Mouse (Mus musculus): ENCODE data around the gene H2-M10.2. TPM values are rescaled to one million over a fixed set of nuclear protein-coding genes. Genes with fewer than 3 reads are reported as not detected.
A peak's percentile ranks its signal among the peaks of the same experiment; 100 is the strongest.

Gene H2-M10.2
- polyA plus RNA-seq, 1 experiment from 2014 or later = not detected

GRCm38 (mm10) chr17:36271586-36272256 is 14.6 kb downstream of the H2-M10.2 start, which contains the start of gene Trim39:
Trim39 (minus strand) TSS chr17:36272247.
- Histone ChIP-seq H3K4me2 (replicated peaks; ENCODE audit: low read depth) (peak within 1 kb of the TSS; percentile 80), H3K27ac (replicated peaks) (peak within 1 kb of the TSS; percentile 94), H3K36me3 (ENCODE audit: control insufficient read depth, insufficient read depth, low read length) (no peaks in the 10 kb centered on the region), H3K9me3 (ENCODE audit: control insufficient read depth, low read length) (no peaks in the 10 kb centered on the region), H3K4me1 (replicated peaks; ENCODE audit: control insufficient read depth, insufficient read depth) (no peaks in the 10 kb centered on the region; the same call in 1 of the 2 replicates), H3K9ac (ENCODE audit: low read length) (peak within 1 kb of the TSS; percentile 96), H3K4me3 (ENCODE audit: low read depth, low read length) (peak within 1 kb of the TSS; percentile 98), H3K27me3 (ENCODE audit: control insufficient read depth, insufficient read depth, low read length) (no peaks in the 10 kb centered on the region)
- no peak for TF ChIP-seq EP300 (optimal IDR thresholded peaks at IDR 0.05)
- TF ChIP-seq CTCF (IDR thresholded peaks at IDR 0.05; ENCODE audit: low read depth) = no peak
- peak; percentile 88 for ATAC-seq (ENCODE audit: low FRiP score, low TSS enrichment)
- peak; percentile 84 for DNase-seq (ENCODE audit: low spot score)
- under 1% methylated on average over 43 of the region's 43 CpGs for WGBS

- Histone ChIP-seq H3K36me3 (ENCODE audit: control insufficient read depth, insufficient read depth, low read length) (no peaks in the 10 kb centered on the region), H3K4me1 (replicated peaks; ENCODE audit: control insufficient read depth, insufficient read depth) (no peaks in the 10 kb centered on the region; the same call in 1 of the 2 replicates), H3K27ac (replicated peaks) (peak overlapping the region; percentile 94), H3K9ac (ENCODE audit: low read length) (peak overlapping the region; percentile 96), H3K27me3 (ENCODE audit: control insufficient read depth, insufficient read depth, low read length) (no peaks in the 10 kb centered on the region), H3K9me3 (ENCODE audit: control insufficient read depth, low read length) (no peaks in the 10 kb centered on the region), H3K4me3 (ENCODE audit: low read depth, low read length) (peak overlapping the region; percentile 98), H3K4me2 (replicated peaks; ENCODE audit: low read depth) (peak overlapping the region; percentile 80)
- TF ChIP-seq CTCF (IDR thresholded peaks at IDR 0.05; ENCODE audit: low read depth) (no peak), EP300 (optimal IDR thresholded peaks at IDR 0.05) (no peak)
- WGBS = under 1% methylated on average over 77 of the region's 84 CpGs
- ATAC-seq (ENCODE audit: low FRiP score, low TSS enrichment) (peak; percentile 93), DNase-seq (ENCODE audit: low spot score) (peak; percentile 92)
These were observed 15.2 kb downstream of the H2-M10.2 start for GRCm38 (mm10) chr17:36270956-36271585.

GRCm38 (mm10) chr17:36265834-36266233 is 20.5 kb downstream of the H2-M10.2 start:
- peak; percentile 40 for DNase-seq (ENCODE audit: low spot score)
- ATAC-seq (ENCODE audit: low FRiP score, low TSS enrichment) = no peak
- TF ChIP-seq CTCF (IDR thresholded peaks at IDR 0.05; ENCODE audit: low read depth) (peak; percentile 51), EP300 (optimal IDR thresholded peaks at IDR 0.05) (no peak)

GRCm38 (mm10) chr17:36264273-36264925 is 21.9 kb downstream of the H2-M10.2 start:
- Histone ChIP-seq H3K4me2 (replicated peaks; ENCODE audit: low read depth) (no peak overlapping the region), H3K9ac (ENCODE audit: low read length) (no peak overlapping the region), H3K27ac (replicated peaks) (no peak overlapping the region), H3K36me3 (ENCODE audit: control insufficient read depth, insufficient read depth, low read length) (peaks cover 17% of the 10 kb centered on the region), H3K4me1 (replicated peaks; ENCODE audit: control insufficient read depth, insufficient read depth) (no peaks in the 10 kb centered on the region), H3K27me3 (ENCODE audit: control insufficient read depth, insufficient read depth, low read length) (no peaks in the 10 kb centered on the region), H3K4me3 (ENCODE audit: low read depth, low read length) (no peak overlapping the region), H3K9me3 (ENCODE audit: control insufficient read depth, low read length) (no peaks in the 10 kb centered on the region)
- DNase-seq (ENCODE audit: low spot score) (no peak), ATAC-seq (ENCODE audit: low FRiP score, low TSS enrichment) (no peak)
- TF ChIP-seq EP300 (optimal IDR thresholded peaks at IDR 0.05) (no peak), CTCF (IDR thresholded peaks at IDR 0.05; ENCODE audit: low read depth) (no peak)
- 96% methylated on average over 3 of the region's 3 CpGs for WGBS

More at GRCm38 (mm10) chr17:36265834-36266233, 20.5 kb downstream of the H2-M10.2 start:
- Histone ChIP-seq H3K4me2 (replicated peaks; ENCODE audit: low read depth) (no peak overlapping the region), H3K27ac (replicated peaks) (no peak overlapping the region), H3K4me3 (ENCODE audit: low read depth, low read length) (no peak overlapping the region), H3K4me1 (replicated peaks; ENCODE audit: control insufficient read depth, insufficient read depth) (no peaks in the 10 kb centered on the region), H3K27me3 (ENCODE audit: control insufficient read depth, insufficient read depth, low read length) (no peaks in the 10 kb centered on the region), H3K9ac (ENCODE audit: low read length) (no peak overlapping the region), H3K36me3 (ENCODE audit: control insufficient read depth, insufficient read depth, low read length) (peaks cover 9% of the 10 kb centered on the region), H3K9me3 (ENCODE audit: control insufficient read depth, low read length) (no peaks in the 10 kb centered on the region)
- WGBS = 76% methylated on average over 5 of the region's 5 CpGs

- H3K9ac ChIP-seq (ENCODE audit: low read length) = no peak overlapping the region
- H3K9me3 ChIP-seq (ENCODE audit: control insufficient read depth, low read length) = no peaks in the 10 kb centered on the region
- H3K4me2 ChIP-seq (replicated peaks; ENCODE audit: low read depth) = no peak overlapping the region
- no peak overlapping the region for H3K4me3 ChIP-seq (ENCODE audit: low read depth, low read length)
- H3K27me3 ChIP-seq (ENCODE audit: control insufficient read depth, insufficient read depth, low read length) = no peaks in the 10 kb centered on the region
- TF ChIP-seq EP300 (optimal IDR thresholded peaks at IDR 0.05) (no peak), CTCF (IDR thresholded peaks at IDR 0.05; ENCODE audit: low read depth) (no peak)
- DNase-seq (ENCODE audit: low spot score) (no peak), ATAC-seq (ENCODE audit: low FRiP score, low TSS enrichment) (no peak)
- WGBS = 86% methylated on average over 9 of the region's 9 CpGs
- H3K27ac ChIP-seq (replicated peaks) = no peak overlapping the region
- H3K36me3 ChIP-seq (ENCODE audit: control insufficient read depth, insufficient read depth, low read length) = peaks cover 17% of the 10 kb centered on the region
- no peaks in the 10 kb centered on the region for H3K4me1 ChIP-seq (replicated peaks; ENCODE audit: control insufficient read depth, insufficient read depth)
These were observed 24.7 kb downstream of the H2-M10.2 start for GRCm38 (mm10) chr17:36261511-36262166.

Data from stomach, postnatal 0 days (tissue).